Mouse (Mus musculus): ENCODE results near the gene Scgb1b30. TPM values are rescaled to one million over a fixed set of nuclear protein-coding genes. Genes with fewer than 3 reads are reported as not detected.
A peak's percentile ranks its signal among the peaks of the same experiment; 100 is the strongest.

Gene Scgb1b30
- polyA plus RNA-seq, 1 experiment from 2014 or later = not detected

DNA sequence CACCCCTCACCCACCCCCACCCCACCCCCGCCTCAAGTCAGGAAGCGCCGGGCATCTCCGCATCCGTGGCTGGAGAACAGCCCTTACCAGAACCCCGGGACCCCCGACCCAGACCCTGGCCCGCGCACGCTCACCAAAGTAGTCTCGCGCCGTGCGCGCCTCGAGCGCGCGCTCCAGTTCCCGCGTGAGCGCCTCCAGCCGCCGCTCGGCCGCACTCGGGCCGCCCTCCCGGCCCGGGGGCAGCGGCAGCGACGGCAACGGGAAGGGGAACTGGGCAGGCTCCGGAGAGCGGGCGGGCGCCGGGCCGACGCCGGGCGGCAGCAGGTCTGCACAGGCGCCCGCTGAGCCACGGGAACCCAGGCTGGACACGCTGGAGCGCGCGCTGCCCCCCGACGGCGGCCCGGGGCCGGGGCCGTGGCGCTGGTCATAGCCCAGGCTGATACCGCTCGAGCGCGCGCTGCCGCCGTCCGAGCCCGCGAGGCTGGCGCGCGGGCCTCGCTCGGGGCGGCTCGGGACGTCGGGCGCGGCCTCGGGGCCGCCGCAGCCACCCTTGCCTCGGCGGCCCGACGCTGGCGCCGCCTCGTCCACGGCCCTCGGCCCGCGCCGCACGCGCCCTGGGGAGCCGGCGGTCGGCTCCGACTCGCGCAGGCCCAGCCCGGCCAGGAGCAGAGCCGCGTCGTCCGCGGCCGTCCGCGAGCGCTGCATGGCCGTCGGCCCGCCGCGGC lies 37.3 kb downstream of the Scgb1b30 start:
- H3K9me3 ChIP-seq = no peaks in the 10 kb centered on the region
- peak overlapping the region; percentile 67 for H3K4me2 ChIP-seq
- 0% methylated on average over 75 of the region's 116 CpGs for WGBS
- H3K27me3 ChIP-seq = no peaks in the 10 kb centered on the region
- peak overlapping the region; percentile 92 for H3K4me3 ChIP-seq
- peak overlapping the region; percentile 92 for H3K9ac ChIP-seq
- 0 out of 2 replicates have a peak, but pooled peaks cover 3% of the 10 kb centered on the region for H3K36me3 ChIP-seq
- H3K4me1 ChIP-seq = peaks cover 28% of the 10 kb centered on the region
- peak overlapping the region; percentile 89 for H3K27ac ChIP-seq
- ATAC-seq (ENCODE audit: insufficient number of reproducible peaks, low FRiP score, low TSS enrichment, low read depth) = peak; percentile 62

DNA sequence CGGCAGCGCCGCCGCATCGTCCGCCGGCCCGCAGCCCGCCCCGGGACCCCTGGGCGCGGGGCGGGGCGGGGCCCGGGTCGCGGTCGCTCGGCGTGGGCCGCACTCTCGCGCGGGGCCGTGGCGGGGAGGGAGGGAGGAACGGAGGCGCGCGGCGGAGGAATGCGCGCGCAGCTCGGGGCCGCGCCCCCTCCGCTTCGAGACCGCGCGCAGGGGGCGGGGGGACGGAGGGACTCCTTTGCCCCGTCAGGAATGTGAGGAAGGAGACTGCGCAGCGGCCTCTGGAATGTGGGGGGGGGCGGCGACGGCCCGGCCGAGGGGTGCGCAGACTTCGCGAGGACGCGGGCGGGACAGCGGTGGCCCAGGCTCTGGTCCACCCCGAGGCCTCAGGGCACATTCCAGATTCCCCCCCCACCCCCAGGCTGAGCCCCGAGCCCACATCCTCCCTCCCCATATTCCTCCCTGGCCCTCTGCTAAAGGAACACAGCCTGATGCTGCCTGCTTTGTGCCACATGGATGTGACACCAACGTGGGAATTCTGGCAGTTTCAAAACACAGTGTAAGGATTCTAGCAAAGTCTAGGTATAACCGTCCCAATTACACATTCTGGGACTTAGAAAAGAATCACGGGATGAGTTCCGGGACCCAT lies 38.0 kb downstream of the Scgb1b30 start, which contains the start of gene Wtip:
Wtip (minus strand) TSS at position 152 of the 646 bp plus-strand sequence.
- H3K27me3 ChIP-seq = no peaks in the 10 kb centered on the region
- peak within 1 kb of the TSS; percentile 92 for H3K4me3 ChIP-seq
- WGBS = 1% methylated on average over 50 of the region's 65 CpGs
- peaks cover 28% of the 10 kb centered on the region for H3K4me1 ChIP-seq
- H3K4me2 ChIP-seq = peak within 1 kb of the TSS; percentile 67
- H3K9me3 ChIP-seq = no peaks in the 10 kb centered on the region
- 0 out of 2 replicates have a peak, but pooled peaks cover 2% of the 10 kb centered on the region for H3K36me3 ChIP-seq
- H3K9ac ChIP-seq = peak within 1 kb of the TSS; percentile 92
- peak within 1 kb of the TSS; percentile 89 for H3K27ac ChIP-seq
- ATAC-seq (ENCODE audit: insufficient number of reproducible peaks, low FRiP score, low TSS enrichment, low read depth) = peak; percentile 90

DNA sequence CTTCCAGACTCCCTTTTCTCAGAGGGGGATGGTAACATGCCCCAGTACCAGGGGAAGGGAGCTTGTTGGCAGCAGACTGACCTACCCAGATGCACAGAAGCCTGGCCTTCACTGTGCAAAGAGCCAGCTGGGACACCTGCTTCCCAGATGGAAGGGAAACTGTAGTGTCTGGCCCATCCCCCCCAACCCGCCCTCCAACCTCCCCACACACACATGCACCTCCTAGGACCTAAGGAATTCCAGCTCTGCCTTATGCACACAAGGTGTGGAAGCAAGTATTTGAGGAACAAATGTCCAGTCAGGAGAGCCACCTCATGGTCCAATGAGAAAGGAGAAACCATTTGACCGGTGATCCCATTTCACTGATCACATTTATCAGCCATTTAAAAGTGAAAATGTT lies 39.1 kb downstream of the Scgb1b30 start:
- H3K9ac ChIP-seq = no peak overlapping the region
- H3K36me3 ChIP-seq = no peaks in the 10 kb centered on the region
- no peaks in the 10 kb centered on the region for H3K27me3 ChIP-seq
- H3K9me3 ChIP-seq = no peaks in the 10 kb centered on the region
- WGBS = 66% methylated on average over 2 of the region's 2 CpGs
- H3K27ac ChIP-seq = peak overlapping the region; percentile 12; the same call in 1 of the 2 replicates
- no peak overlapping the region for H3K4me2 ChIP-seq
- no peak overlapping the region for H3K4me3 ChIP-seq
- peaks cover 25% of the 10 kb centered on the region for H3K4me1 ChIP-seq
- no peak for ATAC-seq (ENCODE audit: insufficient number of reproducible peaks, low FRiP score, low TSS enrichment, low read depth)

DNA sequence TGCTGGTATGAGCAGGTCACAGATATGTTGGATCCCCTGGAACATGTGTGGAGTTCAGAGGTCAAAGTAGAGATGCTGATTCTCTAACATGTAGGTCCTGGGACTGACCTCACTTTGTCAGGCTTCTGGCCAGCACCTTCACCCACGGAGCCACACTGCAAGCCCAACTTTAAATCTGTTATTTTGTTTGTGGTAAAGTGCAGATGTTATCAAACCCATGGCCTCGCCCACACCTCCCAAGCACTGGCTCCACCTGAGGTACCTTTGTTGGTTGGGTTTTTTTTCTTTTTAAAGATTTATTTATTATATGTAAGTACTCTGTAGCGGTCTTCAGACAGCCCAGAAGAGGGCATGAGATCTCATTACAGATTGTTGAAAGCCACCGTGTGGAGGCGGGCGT lies 44.3 kb downstream of the Scgb1b30 start:
- Histone ChIP-seq H3K9ac (no peak overlapping the region), H3K4me3 (no peak overlapping the region), H3K36me3 (peaks cover 46% of the 10 kb centered on the region), H3K4me2 (no peak overlapping the region), H3K4me1 (no peaks in the 10 kb centered on the region), H3K27ac (no peak overlapping the region), H3K27me3 (no peaks in the 10 kb centered on the region), H3K9me3 (no peaks in the 10 kb centered on the region)
- no peak for ATAC-seq (ENCODE audit: insufficient number of reproducible peaks, low FRiP score, low TSS enrichment, low read depth)
- WGBS = 86% methylated on average over 6 of the region's 6 CpGs

DNA sequence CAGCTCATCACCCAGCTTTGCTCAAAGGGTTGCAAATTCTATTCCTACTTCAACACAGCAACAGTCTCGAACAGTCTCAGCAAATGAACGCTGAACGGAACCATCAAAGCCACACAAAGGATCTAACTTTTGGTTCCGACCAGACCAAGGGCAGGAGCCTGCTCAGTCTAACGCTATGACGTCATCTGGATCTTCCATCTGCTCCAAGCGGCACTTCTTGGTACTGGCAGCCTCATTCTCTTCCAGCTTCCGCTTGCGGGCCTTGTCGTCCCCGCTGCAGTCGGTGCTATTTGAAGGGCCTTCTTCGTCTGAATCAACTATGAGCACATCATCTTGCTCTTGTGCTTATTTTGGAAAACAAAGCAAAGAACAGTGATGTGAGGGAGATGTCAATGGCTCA lies 45.9 kb downstream of the Scgb1b30 start:
- ATAC-seq (ENCODE audit: insufficient number of reproducible peaks, low FRiP score, low TSS enrichment, low read depth) = no peak

DNA sequence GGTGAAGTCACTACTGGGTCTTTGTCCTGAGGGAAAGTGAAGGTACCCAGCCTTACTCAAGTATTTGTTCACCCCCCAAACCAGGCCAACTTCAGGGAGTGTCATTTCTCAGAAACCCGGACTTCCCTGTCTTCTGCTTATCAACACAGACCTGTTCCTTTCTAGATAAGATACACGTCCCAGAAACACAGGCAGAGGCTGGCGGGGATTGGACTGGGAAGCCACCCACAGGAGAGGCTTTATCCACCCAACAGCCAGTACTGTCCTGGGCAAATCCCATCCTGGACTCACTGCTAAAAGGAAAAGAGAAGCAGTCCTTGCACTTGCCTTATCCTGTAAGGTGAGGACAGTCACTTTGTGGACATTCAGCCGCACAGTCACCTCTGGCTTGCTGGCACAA lies 52.0 kb downstream of the Scgb1b30 start:
- Histone ChIP-seq H3K4me3 (no peak overlapping the region), H3K27ac (no peak overlapping the region), H3K4me1 (no peaks in the 10 kb centered on the region), H3K36me3 (peaks cover 95% of the 10 kb centered on the region), H3K27me3 (no peaks in the 10 kb centered on the region), H3K9ac (no peak overlapping the region), H3K4me2 (no peak overlapping the region), H3K9me3 (no peaks in the 10 kb centered on the region)
- ATAC-seq (ENCODE audit: insufficient number of reproducible peaks, low FRiP score, low TSS enrichment, low read depth) = no peak
- WGBS = 95% methylated on average over 4 of the region's 4 CpGs

More for the DNA sequence above, 45.9 kb downstream of the Scgb1b30 start:
- WGBS = 94% methylated on average over 13 of the region's 13 CpGs
- Histone ChIP-seq H3K9me3 (no peaks in the 10 kb centered on the region), H3K36me3 (peaks cover 60% of the 10 kb centered on the region), H3K27me3 (no peaks in the 10 kb centered on the region), H3K4me2 (no peak overlapping the region), H3K4me3 (no peak overlapping the region), H3K9ac (no peak overlapping the region), H3K4me1 (no peaks in the 10 kb centered on the region), H3K27ac (no peak overlapping the region)

Other genes starting within 250 kb of the Scgb1b30 start
- gene Scgb2b26, start 150.4 kb upstream of the Scgb1b30 start, polyA plus RNA-seq (2015; fragmentation: Nextera tagmentation; extraction: Ambion mirVana) = not detected in 2 replicates
- gene Scgb2b27, start 81.5 kb upstream of the Scgb1b30 start, polyA plus RNA-seq (2015; fragmentation: Nextera tagmentation; extraction: Ambion mirVana) = not detected in 2 replicates
- not detected in 2 replicates for gene Scgb1b27, start 73.9 kb upstream of the Scgb1b30 start, polyA plus RNA-seq (2015; fragmentation: Nextera tagmentation; extraction: Ambion mirVana)
- 6.4 and 8.0 TPM in 2 replicates for gene Wtip, start 37.8 kb downstream of the Scgb1b30 start, polyA plus RNA-seq (2015; fragmentation: Nextera tagmentation; extraction: Ambion mirVana)
- 186 and 190 TPM in 2 replicates for gene Uba2, start 74.2 kb downstream of the Scgb1b30 start, polyA plus RNA-seq (2015; fragmentation: Nextera tagmentation; extraction: Ambion mirVana)
- 59.1 and 59.9 TPM in 2 replicates for gene Pdcd2l, start 101.2 kb downstream of the Scgb1b30 start, polyA plus RNA-seq (2015; fragmentation: Nextera tagmentation; extraction: Ambion mirVana)
- 288 and 306 TPM in 2 replicates for gene Gpi1, start 134.9 kb downstream of the Scgb1b30 start, polyA plus RNA-seq (2015; fragmentation: Nextera tagmentation; extraction: Ambion mirVana)
- gene Gm6096, start 155.6 kb downstream of the Scgb1b30 start, polyA plus RNA-seq (2015; fragmentation: Nextera tagmentation; extraction: Ambion mirVana) = not detected in 2 replicates
- gene 4931406P16Rik, start 218.1 kb downstream of the Scgb1b30 start, polyA plus RNA-seq (2015; fragmentation: Nextera tagmentation; extraction: Ambion mirVana) = 30.3 and 30.5 TPM in 2 replicates

Measured in limb, embryonic 15.5 days (tissue).